Mouse (Mus musculus) inflammation-experienced regulatory T-cells, adult 6 months (primary cell): ENCODE results near the gene Oog3. TPM values are rescaled to one million over a fixed set of nuclear protein-coding genes. Genes with fewer than 3 reads are reported as not detected.

Experiments used
- ATAC-seq: one replicate; pipeline ENCODE4 v1.8.0; 2017
- polyA plus RNA-seq, 3 experiments: library from polyadenylated mRNA; unstranded; fragments of 100-300 nt; shearing (Covaris generic); gene quantifications; one replicate each; pipeline ENCODE4 v1.2.1; 2017

Gene Oog3
- not detected for polyA plus RNA-seq

DNA sequence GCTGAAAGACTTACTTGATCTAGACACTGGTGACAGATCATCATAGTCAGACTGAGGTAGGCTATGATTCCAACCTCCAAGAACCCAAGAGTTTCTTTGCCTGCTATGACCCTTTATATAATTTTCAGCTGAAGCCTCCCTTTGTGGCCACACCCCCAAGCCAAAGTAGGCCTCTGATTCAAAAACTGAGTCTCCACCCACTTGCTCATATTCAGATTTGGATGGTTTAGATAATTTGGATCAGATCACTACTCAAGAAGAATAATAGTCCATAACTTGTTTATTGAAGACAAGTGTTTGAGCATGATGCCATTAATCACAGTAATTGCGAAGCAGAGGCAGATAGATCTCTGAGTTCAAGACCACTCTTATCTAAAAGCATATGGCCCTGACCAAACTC is at the start of gene Oog3:
Oog3 (minus strand) TSS at position 101 of the 400 bp plus-strand sequence.
- ATAC-seq: no peak

- ATAC-seq: no peak
Measured at GRCm38 (mm10) chr4:144190419-144190818, 28.0 kb upstream of the Oog3 start, which contains the start of gene Oog2. TSS of gene Oog2 (plus strand) at chr4:144190719.

Other genes starting within 250 kb of the Oog3 start
- not detected for gene Pramef25, start 211.6 kb downstream of the Oog3 start, polyA plus RNA-seq
- gene Gm13101, start 195.7 kb downstream of the Oog3 start, polyA plus RNA-seq: not detected
- not detected for gene Pramef17, start 168.3 kb downstream of the Oog3 start, polyA plus RNA-seq
- under 1 TPM in 1 of 3 experiments, not detected in 2; 0.77 TPM for gene Pramel4, start 103.5 kb downstream of the Oog3 start, polyA plus RNA-seq
- gene Gm13102, start 56.2 kb downstream of the Oog3 start, polyA plus RNA-seq: not detected
- not detected for gene Oog2, start 28.1 kb upstream of the Oog3 start, polyA plus RNA-seq
- gene C87977, start 50.7 kb upstream of the Oog3 start, polyA plus RNA-seq: not detected
- gene Pramel5, start 117.8 kb upstream of the Oog3 start, polyA plus RNA-seq: not detected
- not detected for gene Gm13128, start 167.6 kb upstream of the Oog3 start, polyA plus RNA-seq
- not detected for gene Gm13119, start 195.3 kb upstream of the Oog3 start, polyA plus RNA-seq
- not detected for gene Pramef20, start 215.3 kb upstream of the Oog3 start, polyA plus RNA-seq
- not detected for gene Pramef12, start 245.8 kb upstream of the Oog3 start, polyA plus RNA-seq